Mouse (Mus musculus): Measurements from ENCODE around the gene Pno1. TPM values are rescaled to one million over a fixed set of nuclear protein-coding genes. Genes with fewer than 3 reads are reported as not detected.
"Not testable (repeated sequence)": the region's sequence is repeated elsewhere in the genome, so short reads cannot be mapped to it uniquely, and the experiment has no call there.

The Pno1 gene
- polyA plus RNA-seq (2012; fragmentation: generic; extraction: Trizol), result 48.5 TPM
- long read RNA-seq, experiment 1, transcript Pno1-201 (7 exons, 1,544 nt), result major isoform, 80 of 82 reads
- long read RNA-seq, experiment 1, partial matches to known transcripts, result 0 of 82 reads
- long read RNA-seq, experiment 1, other reads (novel, unspliced or antisense), result 2 of 82 reads
- long read RNA-seq, experiment 2, transcript Pno1-201 (7 exons, 1,544 nt), result major isoform, 255 of 268 reads
- long read RNA-seq, experiment 2, partial matches to known transcripts, result 1 of 268 reads
- long read RNA-seq, experiment 2, other reads (novel, unspliced or antisense), result 12 of 268 reads

- Histone ChIP-seq H3K79me2 (ENCODE audit: control insufficient read depth, insufficient read depth) (peaks cover 78% of the 10 kb centered on the region), H3K36me3 (ENCODE audit: control insufficient read depth, insufficient read depth) (peaks cover 31% of the 10 kb centered on the region), H3ac (ENCODE audit: control insufficient read depth, insufficient read length, low read depth) (peak within 1 kb of the TSS; percentile 94), H3K79me3 (ENCODE audit: low read depth) (peaks cover 34% of the 10 kb centered on the region), H3K4me3 (ENCODE audit: insufficient read depth, poor library complexity, severe bottlenecking) (peak within 1 kb of the TSS; percentile 84), H3K27me3 (ENCODE audit: control insufficient read depth, insufficient read depth, insufficient read length) (no peaks in the 10 kb centered on the region)
- TF ChIP-seq FOSL1 (IDR thresholded peaks at IDR 0.05; ENCODE audit: insufficient read depth, low read length, poor library complexity, severe bottlenecking) (no peak), CTCF (IDR thresholded peaks at IDR 0.05; ENCODE audit: control insufficient read depth, insufficient read depth, insufficient read length) (no peak), USF1 (IDR thresholded peaks at IDR 0.05; ENCODE audit: low read depth) (peak; percentile 75), MAX (IDR thresholded peaks at IDR 0.05) (peak; percentile 100), CEBPB (IDR thresholded peaks at IDR 0.05; ENCODE audit: low read depth) (no peak)
Observed at GRCm38 (mm10) chr11:17211258-17212140, at the start of gene Pno1. Gene Pno1 (minus strand): TSS chr11:17211568.

- H3K36me3 ChIP-seq (ENCODE audit: control insufficient read depth, insufficient read depth), result peaks cover 6% of the 10 kb centered on the region
- H3K79me2 ChIP-seq (ENCODE audit: control insufficient read depth, insufficient read depth), result peaks cover 55% of the 10 kb centered on the region
- H3K79me3 ChIP-seq (ENCODE audit: low read depth), result peaks cover 50% of the 10 kb centered on the region
- no peaks in the 10 kb centered on the region for H3K27me3 ChIP-seq (ENCODE audit: control insufficient read depth, insufficient read depth, insufficient read length)
- H3K4me3 ChIP-seq (ENCODE audit: insufficient read depth, poor library complexity, severe bottlenecking), result peak overlapping the region; percentile 100
- no peak for TF ChIP-seq FOSL1 (IDR thresholded peaks at IDR 0.05; ENCODE audit: insufficient read depth, low read length, poor library complexity, severe bottlenecking)
- TF ChIP-seq CTCF (IDR thresholded peaks at IDR 0.05; ENCODE audit: control insufficient read depth, insufficient read depth, insufficient read length), result no peak
- no peak for TF ChIP-seq MYOD1 (IDR thresholded peaks at IDR 0.05; ENCODE audit: control insufficient read depth, insufficient read length, low read depth)
- no peak for TF ChIP-seq CEBPB (IDR thresholded peaks at IDR 0.05; ENCODE audit: low read depth)
- no peak for TF ChIP-seq MYOG (IDR thresholded peaks at IDR 0.05; ENCODE audit: control insufficient read depth, extremely low read depth, insufficient read length)
- no peak for TF ChIP-seq MAX (IDR thresholded peaks at IDR 0.05)
- H3ac ChIP-seq (ENCODE audit: control insufficient read depth, insufficient read length, low read depth), result peak overlapping the region; percentile 99
Observed at GRCm38 (mm10) chr11:17257861-17258260, 46.5 kb upstream of the Pno1 start.

- TF ChIP-seq CTCF (IDR thresholded peaks at IDR 0.05; ENCODE audit: control insufficient read depth, insufficient read depth, insufficient read length), result no peak
- TF ChIP-seq MAX (IDR thresholded peaks at IDR 0.05), result peak; percentile 82
- Histone ChIP-seq H3K79me2 (ENCODE audit: control insufficient read depth, insufficient read depth) (peaks cover 51% of the 10 kb centered on the region), H3K4me3 (ENCODE audit: insufficient read depth, poor library complexity, severe bottlenecking) (peak within 1 kb of the TSS; percentile 100)
Observed at GRCm38 (mm10) chr11:17257443-17257842, 46.1 kb upstream of the Pno1 start, which contains the start of gene C1d. Gene C1d (plus strand): TSS chr11:17257579.

GRCm38 (mm10) chr11:17256813-17257365 is 45.5 kb upstream of the Pno1 start:
- Histone ChIP-seq H3K4me3 (ENCODE audit: insufficient read depth, poor library complexity, severe bottlenecking) (peak overlapping the region; percentile 100), H3K27me3 (ENCODE audit: control insufficient read depth, insufficient read depth, insufficient read length) (no peaks in the 10 kb centered on the region), H3ac (ENCODE audit: control insufficient read depth, insufficient read length, low read depth) (no peak overlapping the region), H3K36me3 (ENCODE audit: control insufficient read depth, insufficient read depth) (no peaks in the 10 kb centered on the region), H3K79me2 (ENCODE audit: control insufficient read depth, insufficient read depth) (peaks cover 46% of the 10 kb centered on the region), H3K79me3 (ENCODE audit: low read depth) (peaks cover 41% of the 10 kb centered on the region)
- TF ChIP-seq USF1 (IDR thresholded peaks at IDR 0.05; ENCODE audit: low read depth) (no peak), MYOG (IDR thresholded peaks at IDR 0.05; ENCODE audit: control insufficient read depth, extremely low read depth, insufficient read length) (no peak), MAX (IDR thresholded peaks at IDR 0.05) (no peak), MYOD1 (IDR thresholded peaks at IDR 0.05; ENCODE audit: control insufficient read depth, insufficient read length, low read depth) (no peak)

More at GRCm38 (mm10) chr11:17257443-17257842, 46.1 kb upstream of the Pno1 start, which contains the start of gene C1d:
- no peaks in the 10 kb centered on the region for H3K27me3 ChIP-seq (ENCODE audit: control insufficient read depth, insufficient read depth, insufficient read length)
- peaks cover 1% of the 10 kb centered on the region for H3K36me3 ChIP-seq (ENCODE audit: control insufficient read depth, insufficient read depth)
- H3K79me3 ChIP-seq (ENCODE audit: low read depth), result peaks cover 46% of the 10 kb centered on the region
- peak within 1 kb of the TSS; percentile 99 for H3ac ChIP-seq (ENCODE audit: control insufficient read depth, insufficient read length, low read depth)

- no peaks in the 10 kb centered on the region for H3K79me3 ChIP-seq (ENCODE audit: low read depth)
- H3K27me3 ChIP-seq (ENCODE audit: control insufficient read depth, insufficient read depth, insufficient read length), result no peaks in the 10 kb centered on the region
- H3K4me3 ChIP-seq (ENCODE audit: insufficient read depth, poor library complexity, severe bottlenecking), result no peak overlapping the region
- TF ChIP-seq CEBPB (IDR thresholded peaks at IDR 0.05; ENCODE audit: low read depth) (no peak), MYOG (IDR thresholded peaks at IDR 0.05; ENCODE audit: control insufficient read depth, extremely low read depth, insufficient read length) (no peak), CTCF (IDR thresholded peaks at IDR 0.05; ENCODE audit: control insufficient read depth, insufficient read depth, insufficient read length) (no peak), USF1 (IDR thresholded peaks at IDR 0.05; ENCODE audit: low read depth) (no peak), MYOD1 (IDR thresholded peaks at IDR 0.05; ENCODE audit: control insufficient read depth, insufficient read length, low read depth) (no peak), FOSL1 (IDR thresholded peaks at IDR 0.05; ENCODE audit: insufficient read depth, low read length, poor library complexity, severe bottlenecking) (no peak), MAX (IDR thresholded peaks at IDR 0.05) (no peak)
- no peaks in the 10 kb centered on the region for H3K79me2 ChIP-seq (ENCODE audit: control insufficient read depth, insufficient read depth)
- no peaks in the 10 kb centered on the region for H3K36me3 ChIP-seq (ENCODE audit: control insufficient read depth, insufficient read depth)
- H3ac ChIP-seq (ENCODE audit: control insufficient read depth, insufficient read length, low read depth), result no peak overlapping the region
Observed at GRCm38 (mm10) chr11:17248715-17249114, 37.3 kb upstream of the Pno1 start.

GRCm38 (mm10) chr11:17238598-17238997 is 27.2 kb upstream of the Pno1 start:
- not testable (repeated sequence) for H3K79me2 ChIP-seq (ENCODE audit: control insufficient read depth, insufficient read depth); H3ac ChIP-seq (ENCODE audit: control insufficient read depth, insufficient read length, low read depth); H3K27me3 ChIP-seq (ENCODE audit: control insufficient read depth, insufficient read depth, insufficient read length); H3K79me3 ChIP-seq (ENCODE audit: low read depth); H3K36me3 ChIP-seq (ENCODE audit: control insufficient read depth, insufficient read depth); H3K4me3 ChIP-seq (ENCODE audit: insufficient read depth, poor library complexity, severe bottlenecking)

Data from C2C12 (cell line).